Mouse (Mus musculus): ENCODE results near the gene Dock4.

GRCm38 (mm10) chr12:40554941-40555511 lies 109.3 kb downstream of the Dock4 start:
- no peak for TF ChIP-seq CTCF (IDR thresholded peaks at IDR 0.05)
- TF ChIP-seq POLR2A (IDR thresholded peaks at IDR 0.05; ENCODE audit: insufficient read depth, low read depth, low read length), result no peak
- no peak for TF ChIP-seq EP300 (IDR thresholded peaks at IDR 0.05; ENCODE audit: insufficient read depth, low read depth, low read length)
